Mouse (Mus musculus) kidney, postnatal 14 days (tissue): Measurements from ENCODE around the gene Cgrrf1.
"Not testable (repeated sequence)": the region's sequence is repeated elsewhere in the genome, so short reads cannot be mapped to it uniquely, and the experiment has no call there.

ENCODE experiments used
- DNase-seq: peaks from one replicate; pipeline ENCODE4 v3.0.0; 2022; ENCODE audit warnings: mixed read lengths

The Cgrrf1 gene

GRCm38 (mm10) chr14:46831837-46832333, at the start of gene Cgrrf1:
Cgrrf1 (plus strand) TSS chr14:46832125.
- peak; percentile 98 for DNase-seq

GRCm38 (mm10) chr14:46782187-46782828, 49.6 kb upstream of the Cgrrf1 start:
- DNase-seq: no peak

GRCm38 (mm10) chr14:46783327-46783926, 48.5 kb upstream of the Cgrrf1 start:
- DNase-seq: no peak

- no peak for DNase-seq
Observed at GRCm38 (mm10) chr14:46785247-46785646, 46.7 kb upstream of the Cgrrf1 start.

GRCm38 (mm10) chr14:46787454-46787786, 44.5 kb upstream of the Cgrrf1 start:
- no peak for DNase-seq

GRCm38 (mm10) chr14:46787787-46788504, 44.0 kb upstream of the Cgrrf1 start, which contains the start of gene Cnih1:
Cnih1 (minus strand) TSS chr14:46788411.
- peak; percentile 94 for DNase-seq

- DNase-seq: no peak
Observed at GRCm38 (mm10) chr14:46788505-46788901, 43.4 kb upstream of the Cgrrf1 start.

GRCm38 (mm10) chr14:46790303-46790702, 41.6 kb upstream of the Cgrrf1 start:
- DNase-seq: no peak

- DNase-seq: no peak
Observed at GRCm38 (mm10) chr14:46790723-46791122, 41.2 kb upstream of the Cgrrf1 start.

- DNase-seq: no peak
Observed at GRCm38 (mm10) chr14:46794157-46794556, 37.8 kb upstream of the Cgrrf1 start.

- DNase-seq: peak; percentile 16
Observed at GRCm38 (mm10) chr14:46800684-46801345, 31.1 kb upstream of the Cgrrf1 start.

GRCm38 (mm10) chr14:46803259-46803658, 28.7 kb upstream of the Cgrrf1 start:
- no peak for DNase-seq

- DNase-seq: peak; percentile 28
Observed at GRCm38 (mm10) chr14:46803791-46804190, 28.1 kb upstream of the Cgrrf1 start.

- no peak for DNase-seq
Observed at GRCm38 (mm10) chr14:46806186-46806585, 25.7 kb upstream of the Cgrrf1 start.

- no peak for DNase-seq
Observed at GRCm38 (mm10) chr14:46807927-46808326, 24.0 kb upstream of the Cgrrf1 start.

GRCm38 (mm10) chr14:46815640-46816039, 16.3 kb upstream of the Cgrrf1 start:
- no peak for DNase-seq

- no peak for DNase-seq
Observed at GRCm38 (mm10) chr14:46816916-46817622, 14.9 kb upstream of the Cgrrf1 start.

GRCm38 (mm10) chr14:46818743-46819142, 13.2 kb upstream of the Cgrrf1 start:
- DNase-seq: no peak

- DNase-seq: not testable (repeated sequence)
Observed at GRCm38 (mm10) chr14:46819961-46820360, 12.0 kb upstream of the Cgrrf1 start.

GRCm38 (mm10) chr14:46821271-46821872, 10.6 kb upstream of the Cgrrf1 start:
- DNase-seq: peak; percentile 65

GRCm38 (mm10) chr14:46821873-46822716, 9.8 kb upstream of the Cgrrf1 start, which contains the start of gene Gmfb:
Gmfb (minus strand) TSS chr14:46822242.
- peak; percentile 96 for DNase-seq
